Mouse (Mus musculus) frontal cortex, postnatal 10 days (tissue): ENCODE measurements around the gene Cxcr1.
"Not testable (repeated sequence)": the region's sequence is repeated elsewhere in the genome, so short reads cannot be mapped to it uniquely, and the experiment has no call there.

ENCODE experiments used
- DNase-seq, 2 experiments: peaks; one replicate each; pipeline ENCODE4 v3.0.0; 2022; ENCODE audit warnings: low spot score in 2 of 2, mixed read lengths in 1 of 2

The Cxcr1 gene

DNA sequence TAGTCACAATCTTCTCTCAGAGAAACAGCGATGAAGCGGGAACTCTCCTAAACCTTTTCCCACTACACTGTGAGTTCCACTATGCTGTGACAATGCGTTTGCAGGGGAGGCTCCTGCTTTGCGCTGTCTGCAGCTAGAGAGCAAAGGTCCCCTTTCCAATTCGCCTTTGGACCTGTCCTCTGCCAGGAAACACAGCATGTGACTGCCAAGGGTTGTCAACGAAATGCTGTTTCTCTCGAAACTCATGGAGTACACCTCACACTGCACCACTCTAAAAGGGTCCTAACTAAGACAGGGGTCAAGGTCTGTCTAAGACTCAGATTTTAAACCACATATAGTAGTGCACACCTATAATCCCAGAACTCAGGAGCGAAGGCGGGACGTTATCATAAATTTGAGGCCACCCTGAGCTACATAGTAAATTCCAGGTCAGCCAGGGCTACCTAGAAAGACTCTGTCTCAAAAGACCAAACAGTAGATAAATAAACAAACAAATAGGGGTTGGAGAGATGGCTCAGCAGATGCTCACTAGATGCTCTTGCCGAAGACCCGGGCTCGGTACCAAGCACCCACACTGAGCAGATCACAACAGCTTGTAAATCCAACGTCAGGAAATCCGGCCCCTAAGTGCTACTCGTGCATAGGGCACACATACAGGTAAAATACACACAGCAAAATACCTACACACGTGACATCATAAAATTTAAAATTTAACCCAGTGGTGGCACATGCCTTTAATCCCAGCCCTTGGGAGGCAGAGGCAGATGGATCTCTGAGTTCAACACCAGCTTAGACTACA is 2.4 kb upstream of the Cxcr1 start:
- DNase-seq, result no peak

DNA sequence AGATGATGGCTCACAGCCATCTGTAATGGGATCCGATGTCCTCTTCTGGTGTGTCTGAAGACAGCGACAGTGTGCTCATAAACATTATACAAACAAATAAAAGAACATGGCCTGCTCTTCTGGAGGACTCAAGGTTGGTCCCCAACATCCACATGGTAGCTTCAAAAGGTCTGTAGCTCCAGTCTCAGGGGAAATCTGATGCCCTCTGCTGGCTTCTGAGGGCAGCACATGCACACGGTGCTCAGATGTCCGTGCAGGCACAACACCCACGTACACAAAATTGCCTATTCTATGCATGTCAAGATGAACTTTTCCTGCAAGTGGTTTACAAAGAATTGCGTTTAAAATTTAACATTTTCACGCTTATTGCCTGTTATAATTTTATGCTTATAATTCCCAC is 1.5 kb upstream of the Cxcr1 start:
- DNase-seq, result no peak

DNA sequence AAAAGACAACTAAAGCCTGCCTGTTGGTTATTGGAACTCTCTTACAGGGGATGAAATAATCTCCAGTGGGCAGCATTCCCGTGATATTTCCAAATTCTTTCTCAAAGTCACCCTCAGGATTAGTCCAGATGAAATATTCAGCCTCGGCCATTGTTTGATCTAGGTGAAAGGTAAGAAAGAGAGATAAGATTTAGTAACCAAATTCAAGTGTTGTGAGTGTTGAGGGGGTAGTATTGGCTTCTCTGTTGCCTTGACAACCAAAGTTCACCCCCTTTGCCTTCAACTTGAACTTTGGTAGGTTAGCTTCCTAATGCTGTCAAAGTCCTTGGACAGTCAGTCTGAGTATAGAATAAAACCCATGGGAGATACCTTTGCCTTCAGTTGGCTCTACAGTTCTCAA is 1.7 kb downstream of the Cxcr1 start:
- no peak for DNase-seq

DNA sequence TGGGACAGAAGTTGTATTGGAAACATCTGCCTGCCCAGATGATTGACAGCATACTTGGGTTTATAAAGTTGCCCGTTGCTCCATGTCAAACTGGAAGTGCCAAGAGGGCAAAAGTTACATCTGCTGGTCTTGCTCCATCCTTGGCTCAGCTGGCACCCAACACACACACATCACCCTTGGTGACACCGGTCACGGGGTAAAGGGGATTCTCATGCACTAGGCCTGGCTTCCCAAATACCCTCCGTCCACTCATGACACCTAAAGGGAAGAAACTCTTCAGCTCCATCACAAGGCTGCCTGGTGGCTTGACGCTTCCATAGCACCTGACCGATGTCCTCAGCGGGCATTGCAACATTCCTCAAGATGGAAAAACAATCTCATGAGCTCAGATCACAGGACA is 4.0 kb downstream of the Cxcr1 start:
- no peak for DNase-seq

DNA sequence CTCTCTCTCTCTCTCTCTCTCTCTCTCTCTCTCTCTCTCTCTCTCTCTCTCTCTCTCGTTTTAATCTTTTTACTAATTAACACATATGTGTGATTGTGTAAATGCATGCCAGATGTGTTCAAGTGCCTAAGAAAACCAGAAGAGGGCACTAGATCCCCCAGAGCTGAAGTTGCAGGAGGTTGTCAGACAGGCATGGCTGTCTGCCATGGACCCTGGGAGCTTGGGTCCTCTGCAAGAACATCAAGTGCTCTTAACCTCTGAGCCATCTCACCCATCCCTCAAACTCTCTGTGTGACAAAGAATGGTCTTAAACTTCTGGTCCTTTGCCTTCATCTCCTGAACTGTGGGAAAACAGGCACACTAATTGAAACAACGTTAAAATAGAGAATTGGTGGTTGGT is 11.4 kb downstream of the Cxcr1 start:
- no peak for DNase-seq

DNA sequence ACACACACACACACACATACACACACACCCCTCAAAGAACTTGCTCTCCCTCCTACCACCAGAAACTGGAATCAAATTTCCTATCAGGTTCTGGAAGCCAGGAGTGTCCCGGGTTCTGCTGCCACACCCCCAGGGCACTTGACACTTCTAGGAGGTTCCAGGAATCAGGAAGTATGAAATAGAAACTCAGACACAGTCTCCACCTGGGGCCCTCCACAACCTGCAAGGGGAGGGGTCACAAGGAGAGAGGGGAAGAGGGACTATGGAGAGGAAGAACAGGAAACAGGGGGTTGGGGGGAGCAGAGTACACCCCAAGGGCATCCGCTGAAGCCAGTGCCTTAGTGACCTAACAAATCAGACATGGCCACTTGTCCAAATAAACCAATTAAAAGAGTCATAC is 13.0 kb downstream of the Cxcr1 start:
- DNase-seq, result no peak

DNA sequence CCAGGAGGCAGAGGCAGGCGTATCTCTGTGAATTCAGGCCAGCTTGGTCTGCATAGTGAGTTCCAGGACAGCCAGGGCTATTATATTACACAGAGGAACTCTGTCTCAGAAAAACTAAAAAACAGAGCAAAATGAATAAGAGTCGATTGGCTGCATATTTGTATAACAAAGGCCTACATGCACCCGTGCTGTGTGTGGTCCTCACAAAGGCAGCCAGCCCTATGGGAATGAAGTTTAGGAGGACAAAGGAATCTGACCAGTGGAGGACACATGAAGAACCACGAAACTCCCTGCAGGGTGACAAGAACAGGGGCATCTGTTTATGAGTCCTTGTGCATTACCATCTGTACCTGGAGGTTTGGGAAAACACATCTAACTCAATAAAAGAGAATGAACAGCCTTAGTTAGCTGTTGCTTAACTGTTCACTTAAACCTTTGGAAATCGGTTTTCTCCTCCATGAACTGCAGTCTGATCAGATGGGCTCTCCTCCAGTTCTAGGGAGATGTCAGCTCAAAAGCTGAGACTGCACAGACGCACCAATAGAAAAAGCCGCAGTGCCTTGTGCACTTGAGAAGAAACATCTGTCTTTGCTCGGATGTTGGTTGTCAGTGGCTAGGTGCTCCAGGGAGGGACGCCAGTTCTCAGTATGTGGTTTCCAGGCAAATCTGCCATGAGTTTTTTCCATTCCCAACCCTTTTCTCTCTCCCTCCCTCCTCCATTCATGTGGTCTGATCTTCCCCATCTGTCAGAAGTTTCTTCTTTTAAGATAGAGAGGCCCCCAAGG is 14.6 kb downstream of the Cxcr1 start:
- DNase-seq, result no peak

DNA sequence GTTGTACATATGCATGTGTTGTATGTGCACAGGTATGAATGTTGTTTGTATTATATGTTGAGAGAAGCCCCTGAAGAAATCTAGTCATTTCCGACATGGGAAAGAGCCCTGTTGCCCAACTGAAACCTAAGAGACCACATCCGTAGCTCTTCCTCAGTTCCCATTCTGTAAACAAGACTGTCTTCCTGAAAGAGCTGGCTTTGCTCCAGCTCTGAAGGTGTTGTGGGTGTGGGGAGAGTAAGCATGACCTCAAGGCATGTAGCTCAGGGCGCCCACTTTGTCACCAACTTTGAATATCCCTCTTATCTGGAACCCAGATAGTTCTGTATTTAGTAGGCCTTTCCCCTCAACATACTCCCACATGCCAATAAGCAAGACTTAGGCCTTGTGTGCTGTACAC is 15.8 kb downstream of the Cxcr1 start:
- DNase-seq, result no peak

DNA sequence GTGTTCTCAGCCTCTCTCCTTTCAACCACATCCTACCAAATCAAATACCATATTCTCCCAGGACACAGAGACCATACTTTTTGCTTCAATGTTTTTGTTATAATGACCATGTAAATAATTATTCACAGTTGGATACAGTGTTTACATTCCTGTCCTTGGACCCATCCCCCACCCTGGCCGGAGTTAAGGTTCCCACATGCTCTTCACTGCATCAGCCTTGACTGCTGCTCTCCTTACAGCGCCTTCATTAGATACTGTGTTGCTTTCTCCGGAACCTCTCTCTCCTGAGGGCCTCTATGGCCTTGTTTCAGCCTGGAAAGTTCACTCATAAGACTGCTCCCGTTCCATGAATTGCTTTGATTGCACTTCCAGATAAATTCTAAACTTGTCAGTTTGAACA is 18.7 kb downstream of the Cxcr1 start:
- no peak for DNase-seq

DNA sequence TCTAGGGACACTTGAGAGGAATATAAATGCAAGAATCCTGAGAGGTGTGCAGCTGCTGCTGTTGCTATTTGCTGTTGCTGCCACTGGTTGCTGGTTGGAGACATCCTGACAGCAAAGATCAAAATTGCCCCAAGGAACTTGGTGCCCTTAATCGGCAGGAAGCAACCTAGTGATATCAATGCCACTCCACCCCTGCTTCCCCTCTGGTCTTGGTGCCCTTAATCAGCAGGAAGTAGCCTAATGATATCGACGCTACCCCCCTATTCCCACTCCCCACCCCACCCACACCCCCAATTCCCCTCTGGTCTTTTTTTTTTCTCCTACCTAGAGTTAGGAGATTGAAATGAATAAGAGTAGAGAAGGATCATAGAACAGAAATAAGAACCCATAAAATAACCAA is 21.7 kb downstream of the Cxcr1 start:
- DNase-seq, result no peak

DNA sequence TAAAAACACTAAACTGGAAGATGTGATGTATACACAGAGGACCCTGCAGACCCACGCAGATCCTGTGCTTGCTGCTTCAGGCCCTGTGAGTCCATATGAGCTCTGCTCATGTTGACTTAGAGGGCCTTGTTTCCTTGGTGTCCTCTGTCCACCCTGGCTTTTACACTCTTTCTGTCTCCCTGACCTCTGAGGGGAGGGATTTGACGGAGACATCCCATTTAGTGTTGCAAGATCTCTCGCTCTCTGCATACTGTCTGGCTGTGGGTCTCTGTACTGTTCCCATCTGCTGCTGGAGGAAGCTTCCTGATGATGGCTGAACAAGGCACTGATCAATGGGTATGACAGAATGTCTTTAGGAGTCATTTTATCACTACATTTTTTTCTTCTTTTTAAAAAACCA is 24.7 kb downstream of the Cxcr1 start:
- DNase-seq, result no peak

DNA sequence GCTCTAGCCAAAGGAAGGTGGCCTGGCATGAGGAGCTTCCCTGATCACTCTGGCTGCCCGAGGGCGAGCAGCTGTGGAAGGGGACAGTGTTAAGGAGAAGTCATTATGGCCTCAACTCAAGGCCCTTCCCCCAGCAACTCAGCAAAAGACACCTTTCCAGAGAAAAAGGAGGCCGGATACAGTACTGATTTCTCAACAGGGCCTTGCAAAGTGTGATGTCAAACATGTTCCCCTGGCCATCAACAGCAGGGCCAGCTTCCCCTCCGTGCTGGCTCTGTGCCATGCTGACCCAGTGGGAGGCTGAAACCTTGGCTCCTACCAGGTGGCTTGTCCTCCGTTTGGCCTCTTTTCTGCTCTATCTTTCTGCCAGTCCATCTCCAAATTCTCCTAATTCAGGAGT is 27.3 kb downstream of the Cxcr1 start:
- DNase-seq, result no peak

DNA sequence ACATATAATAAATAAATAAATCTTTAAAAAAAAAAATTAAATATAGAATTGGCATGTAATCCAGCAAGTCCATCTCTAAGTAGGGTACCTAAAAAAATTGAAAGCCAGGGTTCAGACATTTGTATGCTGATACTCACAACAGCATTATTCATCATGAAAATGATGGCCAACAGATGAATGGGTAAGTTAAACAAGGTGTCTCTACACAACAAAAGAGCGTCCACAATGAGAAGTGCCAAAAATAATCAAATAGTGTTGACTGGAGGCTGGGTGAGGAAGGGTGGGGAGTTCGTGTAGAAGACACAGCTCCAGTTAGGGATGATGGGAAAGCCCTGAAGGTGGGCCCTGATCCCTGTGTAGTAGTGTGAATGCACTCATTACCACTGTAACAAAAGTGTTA is 34.4 kb downstream of the Cxcr1 start:
- no peak for DNase-seq

DNA sequence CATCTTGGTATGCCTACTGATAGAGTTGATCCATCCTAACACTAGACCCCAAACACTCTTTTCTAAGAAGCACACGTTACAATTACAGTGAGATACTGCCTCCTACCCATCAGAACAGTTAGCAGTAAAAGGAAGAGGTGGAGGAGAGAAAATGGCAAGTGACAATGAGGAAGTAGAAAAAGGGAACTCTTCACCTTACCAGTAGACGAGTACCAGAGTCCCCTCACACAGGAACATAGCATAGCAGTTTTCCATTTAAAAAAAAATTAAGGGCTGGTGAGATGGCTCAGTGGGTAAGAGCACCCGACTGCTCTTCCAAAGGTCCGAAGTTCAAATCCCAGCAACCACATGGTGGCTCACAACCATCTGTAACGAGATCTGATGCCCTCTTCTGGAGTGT is 34.8 kb downstream of the Cxcr1 start:
- DNase-seq, result not testable (repeated sequence)

DNA sequence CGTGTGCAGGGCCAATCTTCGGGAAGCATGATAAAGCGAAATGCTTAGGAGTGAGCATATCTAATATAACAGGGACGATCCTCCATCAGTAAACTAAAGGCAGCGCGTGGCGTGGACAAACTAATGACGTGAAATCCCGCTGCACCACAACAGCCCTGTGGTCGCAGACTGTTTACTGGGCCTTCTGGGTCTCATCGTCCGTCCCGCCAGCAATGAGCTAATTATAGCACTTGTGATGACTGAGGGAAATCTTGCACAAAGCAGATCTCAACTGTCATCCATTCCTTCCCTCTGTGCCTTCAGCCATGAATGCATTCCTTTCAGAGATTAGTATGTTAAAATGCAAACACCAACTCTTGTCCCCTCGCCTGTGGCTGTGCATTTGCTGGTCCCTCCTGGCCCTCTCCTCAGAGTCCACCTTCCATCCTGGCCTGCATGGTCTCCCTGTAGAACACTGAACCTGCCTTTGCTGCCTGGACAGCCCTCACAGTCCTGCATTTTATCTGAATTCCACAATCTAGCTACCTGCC is 38.0 kb downstream of the Cxcr1 start:
- no peak for DNase-seq

DNA sequence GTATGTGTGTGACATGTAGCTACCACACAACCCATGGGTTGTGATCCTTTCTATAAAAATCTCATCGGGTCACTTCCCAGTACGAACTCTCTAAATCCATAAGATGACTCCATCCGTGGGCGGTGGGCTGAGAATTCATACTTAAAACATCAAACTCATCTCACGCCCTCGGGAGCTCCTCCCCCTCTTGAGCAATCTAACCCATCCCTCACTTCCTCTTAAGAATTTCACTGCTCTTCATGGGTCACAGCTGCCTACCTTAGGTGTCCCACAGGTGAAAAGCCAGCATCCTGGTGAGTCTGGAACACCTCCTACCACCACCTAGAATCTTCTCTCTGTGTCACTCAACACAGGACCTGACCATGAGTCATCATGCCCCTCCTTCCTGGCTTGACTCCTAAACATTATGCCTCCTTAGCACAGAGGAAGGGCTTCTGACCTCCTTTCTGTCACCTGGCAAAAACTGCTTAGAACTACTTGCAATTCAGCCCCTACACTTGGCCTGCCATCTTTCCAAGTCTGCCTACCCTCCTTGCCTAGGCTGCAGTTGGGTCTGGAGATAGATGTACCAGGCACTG is 38.9 kb downstream of the Cxcr1 start:
- DNase-seq, result no peak

DNA sequence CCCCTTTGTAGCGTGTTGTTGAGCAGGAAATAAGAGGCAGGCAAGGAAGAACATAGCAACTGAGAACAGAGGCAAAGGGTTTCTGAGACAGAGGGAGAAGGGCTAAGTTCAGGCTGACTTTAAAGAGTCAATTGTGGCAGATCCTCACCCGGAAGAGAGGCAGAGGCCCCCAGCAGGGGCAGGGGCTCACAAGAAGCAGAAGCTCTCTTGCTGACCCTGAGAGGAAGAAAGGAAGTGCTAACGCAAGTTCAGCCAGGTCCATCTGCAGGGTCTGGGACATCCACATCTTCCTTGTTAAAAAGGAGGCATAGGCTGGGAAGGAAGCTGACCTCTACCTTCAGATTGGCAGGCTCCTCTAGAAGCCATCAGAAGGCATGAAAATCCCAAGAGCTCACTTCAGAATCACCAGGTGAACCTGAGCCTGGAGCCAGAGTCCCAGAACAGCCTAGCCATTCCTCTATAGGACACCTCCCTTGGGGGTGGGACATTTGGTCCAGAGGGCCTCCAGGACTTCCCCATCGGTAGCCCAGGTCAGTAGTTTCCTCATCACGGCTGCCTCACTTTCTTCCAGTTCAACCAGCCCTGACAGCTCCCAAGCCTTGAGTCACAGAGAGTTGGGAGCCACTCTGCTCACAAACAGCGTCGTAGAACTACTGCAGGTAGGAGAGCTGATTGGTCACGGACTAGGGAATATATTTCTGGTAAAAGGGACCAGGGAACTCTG is 40.8 kb downstream of the Cxcr1 start, which contains the start of gene Cxcr2:
Cxcr2 (plus strand) TSS at position 529 of the 724 bp plus-strand sequence.
- no peak for DNase-seq

DNA sequence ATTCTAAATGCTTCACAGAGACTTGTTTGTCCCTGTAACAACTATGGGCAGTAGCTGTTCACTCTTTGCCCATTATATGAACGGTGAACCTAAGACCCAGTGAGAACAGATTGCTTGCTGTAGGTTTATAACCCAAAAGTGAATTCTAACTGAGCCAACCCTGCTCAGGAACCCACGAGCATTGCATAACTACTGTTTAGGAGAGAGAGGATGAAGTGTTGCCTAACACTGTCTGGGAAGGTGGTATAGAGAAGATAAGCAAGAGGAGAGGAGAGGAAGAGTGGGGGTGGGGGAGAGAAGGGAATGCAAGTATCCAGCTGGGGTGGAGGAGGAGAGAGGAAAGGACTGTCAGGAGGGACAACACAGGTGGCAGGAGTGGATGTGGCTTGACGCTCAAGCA is 43.3 kb downstream of the Cxcr1 start:
- DNase-seq, result no peak

DNA sequence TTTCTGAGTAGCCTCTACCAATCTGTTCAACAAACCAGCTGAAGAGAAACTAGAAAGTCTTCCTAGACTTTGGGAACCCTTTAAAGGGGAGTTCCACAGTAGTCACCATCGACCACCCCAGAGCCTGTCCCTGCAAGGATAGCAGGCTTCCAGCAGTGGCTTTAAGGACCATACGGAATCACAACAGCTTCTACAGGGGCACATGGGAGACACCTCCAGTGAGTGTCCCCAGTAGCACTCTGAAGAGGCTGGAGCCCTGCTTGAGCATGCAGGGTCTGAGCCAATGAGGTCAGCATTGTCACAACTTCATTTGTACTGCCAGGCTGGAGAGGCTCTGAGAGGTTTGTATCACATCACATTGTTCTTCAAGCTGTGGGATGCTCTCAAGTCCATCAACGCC is 44.3 kb downstream of the Cxcr1 start:
- no peak for DNase-seq

DNA sequence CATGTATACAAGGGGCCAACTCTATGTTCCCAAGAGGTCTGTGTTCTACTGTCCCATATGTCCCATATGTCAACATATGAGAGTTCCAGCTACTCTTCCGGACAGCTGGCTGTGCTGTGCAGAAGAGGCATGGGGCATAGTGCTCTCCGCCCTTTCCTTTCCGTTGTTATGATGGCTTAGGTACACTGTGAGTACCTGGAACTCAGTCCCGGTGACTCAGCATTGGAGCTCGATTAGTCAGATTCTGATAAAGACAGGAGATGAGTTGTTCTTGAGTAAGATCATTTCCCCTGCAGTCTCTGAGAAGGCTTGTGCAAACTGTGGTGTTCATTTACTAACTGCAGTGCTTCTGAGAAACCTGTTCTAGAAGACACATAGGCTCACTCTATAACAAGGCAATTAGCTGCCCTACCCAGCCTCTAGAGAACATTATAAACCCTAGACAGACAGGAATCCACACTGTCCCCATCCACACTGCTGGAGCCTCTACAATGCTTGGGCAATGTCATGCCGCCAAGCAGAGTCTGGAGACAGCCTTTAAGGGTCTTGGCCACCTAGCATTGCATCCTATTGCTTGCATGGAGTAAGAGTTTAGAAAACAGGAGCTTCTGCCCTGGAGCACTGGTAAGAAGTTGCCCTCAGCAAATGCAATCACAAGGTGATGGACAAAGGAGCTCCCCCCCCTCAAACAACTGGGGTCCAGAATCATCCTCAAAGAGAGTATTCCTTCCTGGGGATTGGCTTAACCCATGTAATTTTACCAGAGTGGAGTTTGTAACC is 45.1 kb downstream of the Cxcr1 start:
- no peak for DNase-seq
